Mouse (Mus musculus): ENCODE results near the gene Cdkn3. TPM values are rescaled to one million over a fixed set of nuclear protein-coding genes. Genes with fewer than 3 reads are reported as not detected.
"Not testable (repeated sequence)": the region's sequence is repeated elsewhere in the genome, so short reads cannot be mapped to it uniquely, and the experiment has no call there.

The Cdkn3 gene
- polyA plus RNA-seq (2015; fragmentation: Nextera tagmentation; extraction: Ambion mirVana), result 38.5 and 41.8 TPM in 2 replicates

- H3K4me2 ChIP-seq, result peak within 1 kb of the TSS; percentile 90
- H3K27me3 ChIP-seq, result no peaks in the 10 kb centered on the region
- H3K4me3 ChIP-seq, result peak within 1 kb of the TSS; percentile 69
- H3K9ac ChIP-seq, result peak within 1 kb of the TSS; percentile 77
- H3K36me3 ChIP-seq (ENCODE audit: poor library complexity, severe bottlenecking), result no peaks in the 10 kb centered on the region
- under 1% methylated on average over 54 of the region's 54 CpGs for WGBS
- H3K4me1 ChIP-seq, result peaks cover 15% of the 10 kb centered on the region
- no peak within 1 kb of the TSS for H3K27ac ChIP-seq
- ATAC-seq, result peak; percentile 100
- peaks cover 7% of the 10 kb centered on the region; the same call in 1 of the 2 replicates for H3K9me3 ChIP-seq (replicated peaks)
Measured at GRCm38 (mm10) chr14:46760355-46761029, at the start of gene Cdkn3. Gene Cdkn3 (plus strand): TSS chr14:46760541.

DNA sequence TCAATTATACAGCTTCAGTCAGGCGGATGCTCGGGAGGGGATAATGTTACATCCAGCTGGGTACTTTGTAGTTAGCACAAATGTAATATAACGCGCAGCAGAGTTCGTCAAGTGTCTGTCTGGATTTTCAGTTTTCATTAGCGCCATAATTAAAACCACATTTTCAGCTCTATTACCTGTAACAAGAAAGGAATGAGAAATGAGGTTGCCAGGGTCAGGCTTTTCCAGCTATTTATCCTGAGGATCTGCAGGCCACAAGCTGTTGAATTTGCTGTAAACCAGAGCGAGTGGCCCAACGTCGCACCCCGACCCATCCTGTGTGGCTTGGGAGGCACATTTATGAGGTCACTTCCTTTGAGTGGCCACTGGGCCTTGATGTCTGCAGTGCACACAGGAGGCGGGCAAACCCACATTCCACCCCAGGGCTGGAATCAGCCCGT, 41.8 kb upstream of the Cdkn3 start:
- Histone ChIP-seq H3K4me1 (0 out of 2 replicates have a peak, but pooled peaks cover 4% of the 10 kb centered on the region), H3K9me3 (replicated peaks) (no peaks in the 10 kb centered on the region), H3K36me3 (ENCODE audit: poor library complexity, severe bottlenecking) (no peaks in the 10 kb centered on the region), H3K4me3 (no peak overlapping the region), H3K27ac (no peak overlapping the region), H3K9ac (no peak overlapping the region), H3K4me2 (no peak overlapping the region), H3K27me3 (no peaks in the 10 kb centered on the region)
- no peak for ATAC-seq
- 62% methylated on average over 12 of the region's 12 CpGs for WGBS

DNA sequence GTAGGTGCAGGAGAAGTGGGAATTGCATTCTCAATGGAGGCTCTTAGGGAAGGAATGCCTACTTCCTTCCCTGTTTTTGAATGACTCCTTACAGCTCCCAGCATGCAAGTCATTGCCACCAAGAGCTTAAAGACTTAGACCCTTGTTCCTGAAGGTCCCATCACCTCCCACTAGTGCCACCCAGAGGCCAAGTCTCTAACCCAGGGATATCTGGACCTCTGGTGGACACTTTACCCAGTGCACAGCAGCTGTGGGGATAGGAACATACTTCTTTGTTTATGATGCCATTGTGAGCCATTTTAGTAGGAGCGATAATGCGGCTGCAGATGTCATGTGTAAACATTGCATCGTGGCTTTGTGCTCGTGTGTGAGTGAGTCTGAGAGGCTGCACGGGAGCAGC, 38.3 kb upstream of the Cdkn3 start:
- ATAC-seq, result no peak
- WGBS, result 74% methylated on average over 5 of the region's 5 CpGs
- H3K4me1 ChIP-seq, result 0 out of 2 replicates have a peak, but pooled peaks cover 4% of the 10 kb centered on the region
- H3K9ac ChIP-seq, result no peak overlapping the region
- no peaks in the 10 kb centered on the region for H3K27me3 ChIP-seq
- H3K9me3 ChIP-seq (replicated peaks), result no peaks in the 10 kb centered on the region
- H3K27ac ChIP-seq, result no peak overlapping the region
- no peak overlapping the region for H3K4me2 ChIP-seq
- H3K36me3 ChIP-seq (ENCODE audit: poor library complexity, severe bottlenecking), result no peaks in the 10 kb centered on the region
- no peak overlapping the region for H3K4me3 ChIP-seq

DNA sequence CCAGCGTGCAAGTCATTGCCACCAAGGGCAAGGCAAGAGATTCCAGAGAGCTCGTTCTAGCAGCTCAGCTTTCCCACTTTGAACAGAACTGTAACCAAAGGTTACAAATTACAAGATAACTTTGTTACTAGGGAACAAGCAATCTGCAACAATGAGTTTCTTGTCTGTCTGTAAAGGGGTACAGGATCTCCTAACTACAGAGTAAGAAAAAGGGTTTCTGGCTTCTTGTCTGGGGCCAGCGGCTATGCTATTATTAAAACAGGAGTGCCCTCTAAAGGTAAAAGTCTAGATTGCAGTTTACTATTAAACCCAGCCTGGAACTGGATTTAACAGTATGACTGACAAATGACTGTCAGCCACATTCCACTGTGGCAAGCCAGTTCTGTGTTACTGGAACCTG, 36.5 kb upstream of the Cdkn3 start:
- peak; percentile 77 for ATAC-seq
- 0 out of 2 replicates have a peak, but pooled peaks cover 4% of the 10 kb centered on the region for H3K4me1 ChIP-seq
- no peak overlapping the region for H3K9ac ChIP-seq
- WGBS, result 35% methylated on average over 3 of the region's 3 CpGs
- H3K9me3 ChIP-seq (replicated peaks), result no peaks in the 10 kb centered on the region
- no peaks in the 10 kb centered on the region for H3K36me3 ChIP-seq (ENCODE audit: poor library complexity, severe bottlenecking)
- H3K27me3 ChIP-seq, result no peaks in the 10 kb centered on the region
- H3K4me2 ChIP-seq, result no peak overlapping the region
- H3K27ac ChIP-seq, result no peak overlapping the region
- no peak overlapping the region for H3K4me3 ChIP-seq

- no peak overlapping the region for H3K27ac ChIP-seq
- no peak for ATAC-seq
- H3K4me3 ChIP-seq, result no peak overlapping the region
- 52% methylated on average over 5 of the region's 5 CpGs for WGBS
- H3K27me3 ChIP-seq, result no peaks in the 10 kb centered on the region
- no peaks in the 10 kb centered on the region for H3K9me3 ChIP-seq (replicated peaks)
- H3K4me1 ChIP-seq, result no peaks in the 10 kb centered on the region
- H3K36me3 ChIP-seq (ENCODE audit: poor library complexity, severe bottlenecking), result no peaks in the 10 kb centered on the region
- H3K9ac ChIP-seq, result no peak overlapping the region
- H3K4me2 ChIP-seq, result no peak overlapping the region
Measured at GRCm38 (mm10) chr14:46724941-46725340, 35.4 kb upstream of the Cdkn3 start.

DNA sequence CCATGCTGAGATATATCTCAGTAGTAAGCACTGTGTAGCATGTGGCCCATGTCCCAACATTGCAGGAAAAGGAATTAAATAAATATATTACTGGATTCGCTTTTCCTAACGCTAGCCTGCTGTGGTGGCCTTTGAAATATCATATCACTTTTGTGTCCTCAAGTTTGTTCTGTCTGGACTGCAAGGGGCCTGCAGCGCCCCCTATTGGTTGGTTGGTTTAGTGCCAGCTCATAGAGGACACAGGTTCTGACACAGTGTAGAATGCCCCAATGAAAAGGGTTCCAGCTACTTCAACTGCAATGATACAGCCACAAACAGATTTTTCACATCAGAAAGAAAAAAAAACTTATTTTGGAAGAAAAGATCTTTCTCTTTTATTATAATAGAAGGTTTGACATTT, 34.6 kb upstream of the Cdkn3 start:
- H3K4me1 ChIP-seq, result no peaks in the 10 kb centered on the region
- no peak overlapping the region for H3K4me3 ChIP-seq
- WGBS, result 51% methylated on average over 3 of the region's 3 CpGs
- no peaks in the 10 kb centered on the region for H3K27me3 ChIP-seq
- no peak for ATAC-seq
- no peak overlapping the region for H3K27ac ChIP-seq
- H3K36me3 ChIP-seq (ENCODE audit: poor library complexity, severe bottlenecking), result no peaks in the 10 kb centered on the region
- no peaks in the 10 kb centered on the region for H3K9me3 ChIP-seq (replicated peaks)
- no peak overlapping the region for H3K4me2 ChIP-seq
- no peak overlapping the region for H3K9ac ChIP-seq

DNA sequence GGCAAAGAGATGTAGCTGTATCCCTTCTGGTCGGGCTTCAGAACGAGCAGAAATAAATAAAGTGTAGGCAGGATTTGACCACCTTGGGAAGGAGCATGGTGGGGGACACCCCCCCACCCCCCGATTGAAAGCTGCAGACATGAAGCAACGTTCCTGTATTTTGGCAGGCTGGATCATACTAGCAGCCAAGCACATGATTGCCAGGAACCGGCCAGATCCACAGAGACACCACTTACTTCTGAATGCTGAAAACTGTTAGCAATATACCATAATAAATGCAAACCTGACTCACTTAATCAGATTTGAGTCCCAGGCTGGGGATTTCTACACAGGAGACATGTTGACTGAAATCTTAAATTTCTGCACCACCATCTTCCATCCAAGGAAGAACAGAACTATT, 26.1 kb upstream of the Cdkn3 start:
- Histone ChIP-seq H3K27ac (no peak overlapping the region), H3K4me3 (no peak overlapping the region), H3K9ac (no peak overlapping the region), H3K4me2 (no peak overlapping the region), H3K4me1 (no peaks in the 10 kb centered on the region), H3K27me3 (no peaks in the 10 kb centered on the region), H3K9me3 (replicated peaks) (no peaks in the 10 kb centered on the region), H3K36me3 (ENCODE audit: poor library complexity, severe bottlenecking) (no peaks in the 10 kb centered on the region)
- 85% methylated on average over 5 of the region's 5 CpGs for WGBS
- no peak for ATAC-seq

- WGBS, result 90% methylated on average over 14 of the region's 14 CpGs
- Histone ChIP-seq H3K36me3 (ENCODE audit: poor library complexity, severe bottlenecking) (no peaks in the 10 kb centered on the region), H3K27me3 (no peaks in the 10 kb centered on the region), H3K4me2 (no peak overlapping the region), H3K4me3 (no peak overlapping the region), H3K9ac (no peak overlapping the region), H3K27ac (no peak overlapping the region), H3K9me3 (replicated peaks) (no peaks in the 10 kb centered on the region), H3K4me1 (no peaks in the 10 kb centered on the region)
- ATAC-seq, result no peak
Measured at GRCm38 (mm10) chr14:46734761-46735455, 25.4 kb upstream of the Cdkn3 start.

DNA sequence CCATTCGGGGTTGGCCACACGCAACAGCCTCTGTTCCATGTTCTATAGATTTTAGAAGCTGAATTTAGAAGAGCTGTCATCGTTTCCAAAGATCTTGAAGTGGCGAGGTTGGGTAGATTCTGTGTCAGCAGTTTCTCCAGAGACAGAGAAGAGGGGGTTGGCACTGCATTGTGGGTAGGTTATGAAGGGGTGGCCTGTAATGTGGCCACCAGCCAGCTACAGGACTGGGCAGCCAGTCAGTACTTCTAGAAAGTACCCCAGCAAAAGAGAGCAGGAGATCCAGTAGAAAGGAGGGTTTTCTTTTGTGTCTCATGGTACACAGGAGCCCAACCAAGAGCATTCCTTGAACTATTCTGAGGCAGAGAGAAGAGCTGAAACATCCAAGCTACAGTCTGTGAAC, 24.0 kb upstream of the Cdkn3 start:
- no peaks in the 10 kb centered on the region for H3K4me1 ChIP-seq
- ATAC-seq, result no peak
- no peak overlapping the region for H3K27ac ChIP-seq
- H3K9ac ChIP-seq, result no peak overlapping the region
- no peaks in the 10 kb centered on the region for H3K36me3 ChIP-seq (ENCODE audit: poor library complexity, severe bottlenecking)
- 93% methylated on average over 4 of the region's 4 CpGs for WGBS
- no peaks in the 10 kb centered on the region for H3K9me3 ChIP-seq (replicated peaks)
- no peak overlapping the region for H3K4me2 ChIP-seq
- H3K27me3 ChIP-seq, result no peaks in the 10 kb centered on the region
- H3K4me3 ChIP-seq, result no peak overlapping the region

- H3K9ac ChIP-seq; H3K27me3 ChIP-seq; ATAC-seq; H3K4me2 ChIP-seq; H3K27ac ChIP-seq; H3K9me3 ChIP-seq (replicated peaks); H3K4me1 ChIP-seq; H3K36me3 ChIP-seq (ENCODE audit: poor library complexity, severe bottlenecking); H3K4me3 ChIP-seq: not testable (repeated sequence)
Measured at GRCm38 (mm10) chr14:46737346-46737745, 23.0 kb upstream of the Cdkn3 start.

GRCm38 (mm10) chr14:46742674-46743073, 17.7 kb upstream of the Cdkn3 start:
- no peak for ATAC-seq
- no peaks in the 10 kb centered on the region for H3K27me3 ChIP-seq
- 90% methylated on average over 2 of the region's 2 CpGs for WGBS

DNA sequence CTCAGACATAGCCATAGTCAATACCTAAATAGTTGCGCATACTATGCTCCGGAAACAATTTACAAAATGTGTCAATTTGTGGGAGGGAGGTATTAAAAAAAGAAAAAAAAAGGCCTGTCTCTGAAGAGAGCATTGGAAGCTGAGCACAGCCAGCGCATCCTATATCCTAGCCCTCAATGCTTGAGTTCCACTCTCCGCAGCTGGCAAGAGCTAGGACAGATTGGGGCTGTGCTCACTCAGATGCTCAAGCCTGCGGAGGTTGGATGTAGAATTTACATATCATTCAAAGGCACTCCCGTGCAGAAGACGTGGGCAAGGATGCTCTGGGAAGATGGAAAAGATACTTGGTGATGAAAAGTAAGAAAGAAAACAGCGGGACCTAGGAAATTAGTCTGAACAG, 14.9 kb upstream of the Cdkn3 start:
- Histone ChIP-seq H3K4me3 (no peak overlapping the region), H3K9me3 (replicated peaks) (no peaks in the 10 kb centered on the region), H3K27me3 (no peaks in the 10 kb centered on the region), H3K36me3 (ENCODE audit: poor library complexity, severe bottlenecking) (no peaks in the 10 kb centered on the region), H3K4me2 (no peak overlapping the region), H3K4me1 (no peaks in the 10 kb centered on the region), H3K27ac (no peak overlapping the region), H3K9ac (no peak overlapping the region)
- ATAC-seq, result no peak
- 89% methylated on average over 8 of the region's 8 CpGs for WGBS

More at GRCm38 (mm10) chr14:46742674-46743073, 17.7 kb upstream of the Cdkn3 start:
- Histone ChIP-seq H3K9me3 (replicated peaks) (no peaks in the 10 kb centered on the region), H3K4me3 (no peak overlapping the region), H3K36me3 (ENCODE audit: poor library complexity, severe bottlenecking) (no peaks in the 10 kb centered on the region), H3K4me2 (no peak overlapping the region), H3K27ac (no peak overlapping the region), H3K4me1 (no peaks in the 10 kb centered on the region), H3K9ac (no peak overlapping the region)

All from forebrain, embryonic 13.5 days (tissue).